Mouse (Mus musculus) cerebellum, postnatal 36 days (tissue): ENCODE results near the gene Coil.

Source experiments
- DNase-seq, 2 experiments: peaks; one replicate each; pipeline ENCODE4 v3.0.0; 2021 to 2022; ENCODE audit warnings: mixed read lengths in 2 of 2

Coil gene

GRCm38 (mm10) chr11:88970202-88970732 is at the start of gene Coil:
Gene Coil, plus strand, starts transcription at chr11:88970252.
- DNase-seq: no peak

DNA sequence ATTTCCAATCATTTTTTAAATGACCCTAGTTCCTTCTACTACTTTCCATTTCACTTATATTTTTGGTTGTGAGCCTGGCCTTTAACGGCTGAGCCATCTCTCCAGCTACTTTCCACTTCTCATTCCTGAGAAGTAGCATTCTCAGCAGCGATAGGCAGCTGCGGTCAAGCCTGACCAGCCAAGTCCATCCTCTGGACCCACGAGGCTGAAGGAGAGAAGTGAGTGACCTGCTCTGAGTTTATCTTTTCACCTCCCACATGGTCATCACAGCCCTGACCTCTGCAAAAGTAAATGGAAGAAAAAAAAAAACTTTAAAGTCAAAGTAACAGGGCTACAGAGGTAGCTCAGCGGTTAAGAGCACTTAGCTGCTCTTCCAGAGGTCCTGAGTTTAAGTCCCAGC is 43.5 kb upstream of the Coil start:
- no peak for DNase-seq

DNA sequence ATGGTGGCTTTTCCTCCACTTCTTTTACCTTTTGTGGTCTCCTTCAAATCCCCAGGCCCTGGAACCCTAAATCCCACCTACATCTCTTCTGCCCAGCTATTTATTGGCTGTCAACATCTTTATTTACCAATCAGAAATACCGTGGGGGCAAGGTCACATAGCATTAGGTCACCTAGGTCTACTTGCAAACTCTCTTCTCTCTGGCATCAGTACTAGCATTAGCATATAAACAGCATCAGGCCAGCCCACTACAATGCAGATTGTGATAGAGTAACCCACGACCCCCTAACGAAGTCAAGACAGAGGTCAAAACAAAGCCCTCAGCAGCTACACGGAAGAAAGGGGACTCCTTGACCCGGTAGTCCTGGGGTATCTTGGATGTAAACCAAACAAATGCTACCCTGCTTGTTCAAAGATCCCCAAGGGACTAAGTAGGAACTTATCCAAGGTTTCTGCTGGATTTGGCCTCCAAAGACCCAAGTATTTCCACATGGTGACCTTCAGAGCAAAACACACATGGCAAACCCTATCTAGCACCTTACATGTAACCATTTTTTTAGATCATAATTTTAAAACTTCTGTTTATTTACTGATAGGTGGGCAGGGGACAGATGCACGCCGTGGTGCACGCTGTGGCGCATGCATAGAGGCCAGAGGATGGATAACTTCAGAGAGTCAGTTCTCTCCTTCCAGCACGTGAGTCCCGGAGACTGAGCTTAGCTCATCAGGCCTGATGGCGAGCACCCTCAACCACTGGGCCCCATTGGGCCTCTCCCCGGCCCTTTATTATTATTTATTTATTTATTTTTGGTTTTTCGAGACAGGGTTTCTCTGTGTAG is 38.1 kb upstream of the Coil start:
- no peak for DNase-seq

DNA sequence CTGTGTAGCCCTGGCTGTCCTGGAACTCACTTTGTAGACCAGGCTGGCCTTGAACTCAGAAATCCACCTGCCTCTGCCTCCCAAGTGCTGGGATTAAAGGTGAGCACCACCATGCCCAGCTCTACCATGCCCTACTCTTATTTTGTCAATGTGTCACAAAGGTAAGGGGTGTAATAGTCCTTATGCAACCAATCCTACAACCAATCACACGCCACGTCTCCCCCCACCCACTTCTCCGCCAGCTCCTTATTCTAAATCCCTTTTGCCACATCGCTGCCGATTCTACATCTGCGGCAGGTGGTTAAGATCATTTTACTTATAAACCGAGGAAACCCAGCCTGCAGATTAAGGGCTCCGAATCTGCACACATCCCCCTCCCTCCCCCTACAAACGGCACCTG is 37.0 kb upstream of the Coil start:
- no peak for DNase-seq

- DNase-seq: no peak
Measured at GRCm38 (mm10) chr11:88934089-88935000, 35.7 kb upstream of the Coil start.

- DNase-seq: no peak
Measured at GRCm38 (mm10) chr11:88937886-88938285, 32.2 kb upstream of the Coil start.

- no peak for DNase-seq
Measured at GRCm38 (mm10) chr11:88938770-88939169, 31.3 kb upstream of the Coil start.

DNA sequence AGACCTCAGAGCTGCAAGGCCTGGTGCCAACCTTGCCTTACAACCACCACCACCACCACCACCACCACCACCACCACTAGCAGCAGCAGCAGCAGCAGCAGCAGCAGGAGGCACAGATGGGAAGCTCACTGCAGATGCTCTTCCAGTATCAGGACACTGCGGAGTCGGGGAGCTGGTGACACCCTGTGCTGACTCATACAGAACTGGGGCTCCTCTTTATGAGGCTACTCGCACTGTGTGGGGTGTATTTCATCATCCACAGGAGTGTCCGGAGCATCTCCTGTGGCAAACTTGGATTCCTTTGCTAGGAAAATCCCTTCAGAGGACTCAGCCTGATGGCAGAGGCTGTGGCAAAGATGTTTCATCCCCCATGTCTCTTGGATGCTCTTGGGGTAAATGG is 30.4 kb upstream of the Coil start:
- DNase-seq: no peak

DNA sequence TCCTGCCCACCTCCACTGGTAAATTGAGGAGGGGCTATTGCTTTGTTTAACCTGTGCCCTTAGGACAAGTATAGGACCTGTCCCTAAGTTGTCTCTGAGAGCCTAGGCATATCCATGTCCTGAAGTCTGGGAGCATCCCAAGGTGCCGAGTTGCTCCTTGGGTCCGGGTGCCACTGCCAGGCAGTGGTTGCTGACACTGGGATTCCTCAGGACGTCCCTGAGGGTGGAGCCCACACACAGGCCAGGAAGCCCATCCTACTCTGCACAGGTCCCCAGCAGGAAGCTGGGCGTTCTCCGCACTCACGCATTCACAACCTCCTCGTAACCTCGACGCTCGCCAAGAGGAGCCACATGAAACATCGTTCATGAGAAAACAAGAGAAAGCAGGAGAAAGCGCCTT is 28.6 kb upstream of the Coil start:
- no peak for DNase-seq

GRCm38 (mm10) chr11:88945971-88946585 is 24.0 kb upstream of the Coil start:
- peak; percentile 51 to 66 for DNase-seq

GRCm38 (mm10) chr11:88948896-88949295 is 21.2 kb upstream of the Coil start:
- no peak for DNase-seq

GRCm38 (mm10) chr11:88949802-88950639 is 20.0 kb upstream of the Coil start:
- DNase-seq: no peak

DNA sequence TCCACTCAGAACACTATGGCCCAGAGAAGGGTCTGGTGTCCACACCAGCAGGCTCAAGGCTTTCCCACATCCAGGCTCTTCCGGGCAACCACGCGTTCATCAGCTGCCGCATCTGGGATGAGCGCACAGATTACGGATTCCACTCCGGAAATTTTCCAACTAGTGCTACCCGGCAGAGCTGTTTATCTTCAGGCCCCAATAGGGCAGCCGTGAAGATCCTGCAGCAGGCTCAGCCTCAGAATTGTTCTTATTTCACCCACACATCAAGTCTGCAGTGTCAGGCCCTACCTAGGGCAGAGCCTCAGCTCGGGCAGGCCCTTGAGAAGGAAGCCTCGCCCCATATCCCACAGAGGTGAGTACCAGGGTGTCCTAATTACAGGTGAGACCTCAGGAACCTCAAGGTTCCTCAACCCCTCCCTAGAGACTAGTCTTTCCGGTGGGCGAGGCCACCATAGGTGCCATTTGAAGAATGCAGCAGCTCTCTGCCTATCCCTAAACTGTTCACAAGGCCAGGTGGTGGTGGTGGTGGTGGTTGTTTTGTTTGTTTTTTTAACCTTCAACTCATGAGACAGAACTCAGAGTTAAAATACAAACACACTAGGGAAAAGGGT is 19.3 kb upstream of the Coil start:
- no peak for DNase-seq

DNA sequence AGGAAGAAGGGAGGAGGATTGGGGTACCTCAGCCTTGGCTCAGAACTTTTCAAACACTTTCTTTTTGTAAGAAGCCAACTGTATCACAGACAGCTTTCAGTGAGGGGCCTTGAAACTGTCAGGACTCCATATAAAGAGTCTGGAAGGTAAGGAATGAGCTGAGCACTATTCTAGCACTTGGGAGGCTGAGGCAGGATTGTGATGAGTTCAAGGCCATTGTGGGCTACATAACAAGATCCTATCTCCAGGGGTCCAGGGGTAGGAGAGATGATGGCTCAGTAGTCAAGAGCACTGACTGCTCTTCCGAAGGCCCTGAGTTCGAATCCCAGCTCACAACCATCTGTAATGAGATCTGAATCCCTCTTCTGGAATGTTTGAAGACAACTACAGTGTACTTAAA is 18.5 kb upstream of the Coil start:
- DNase-seq: no peak

- DNase-seq: no peak
Measured at GRCm38 (mm10) chr11:88952117-88952516, 17.9 kb upstream of the Coil start.

- DNase-seq: no peak
Measured at GRCm38 (mm10) chr11:88953582-88953981, 16.5 kb upstream of the Coil start.

DNA sequence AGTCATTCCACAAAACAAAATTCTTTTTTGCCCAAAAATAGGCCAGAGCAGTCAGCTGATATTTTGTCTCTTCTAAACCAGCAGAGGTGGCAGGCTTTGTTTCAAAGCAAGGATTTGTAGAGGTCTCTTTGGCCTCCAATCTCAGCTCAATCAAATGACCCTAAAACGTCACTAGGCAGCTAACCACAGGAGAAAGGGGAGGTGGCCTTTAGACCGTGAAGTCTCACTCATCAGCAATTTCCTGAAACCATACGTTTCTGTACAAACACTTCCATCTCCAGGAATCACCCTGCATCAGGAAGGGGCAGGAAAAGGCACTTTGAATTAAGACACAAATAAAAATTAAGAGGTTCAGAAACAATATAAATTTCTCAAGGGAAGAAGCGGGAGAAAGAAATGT is 15.2 kb upstream of the Coil start:
- DNase-seq: no peak

- DNase-seq: peak; percentile 96 to 97
Measured at GRCm38 (mm10) chr11:88955217-88955969, 14.7 kb upstream of the Coil start, which contains the start of gene Scpep1. Gene Scpep1, minus strand, starts transcription at chr11:88955465.

GRCm38 (mm10) chr11:88958851-88959250 is 11.2 kb upstream of the Coil start:
- no peak for DNase-seq

- no peak for DNase-seq
Measured at GRCm38 (mm10) chr11:88966881-88967361, 3.1 kb upstream of the Coil start, which contains the start of gene Elobl. Gene Elobl, minus strand, starts transcription at chr11:88966931.
